Mouse (Mus musculus): Measurements from ENCODE around the gene Odf4.
A peak's percentile ranks its signal among the peaks of the same experiment; 100 is the strongest.
"Not testable (repeated sequence)": the region's sequence is repeated elsewhere in the genome, so short reads cannot be mapped to it uniquely, and the experiment has no call there.

The Odf4 gene

GRCm38 (mm10) chr11:68946001-68946400, 19.1 kb upstream of the Odf4 start:
- no peak for DNase-seq

- no peak for DNase-seq
Measured at GRCm38 (mm10) chr11:68945245-68945644, 18.4 kb upstream of the Odf4 start.

- no peak for DNase-seq
Measured at GRCm38 (mm10) chr11:68942731-68943130, 15.8 kb upstream of the Odf4 start.

DNA sequence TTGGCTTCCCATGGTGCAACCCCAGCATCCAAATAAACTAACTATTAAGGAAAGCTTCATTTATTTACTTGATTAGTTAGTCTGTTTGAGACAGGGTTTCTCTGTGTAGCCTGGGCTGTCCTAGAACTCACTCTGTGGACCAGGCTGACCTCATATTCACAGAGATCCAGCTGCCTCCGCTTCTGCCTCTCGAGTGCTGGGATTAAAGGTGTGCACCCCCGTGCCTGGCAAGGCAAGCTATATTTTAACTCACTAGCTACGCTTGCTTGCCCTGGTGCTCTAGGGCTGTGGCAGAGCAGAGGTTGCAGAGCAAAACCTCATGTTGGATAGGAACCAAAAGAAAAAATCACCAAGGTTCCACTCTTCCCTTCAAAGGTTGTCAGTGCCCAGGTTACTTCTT, 13.6 kb upstream of the Odf4 start:
- no peak for DNase-seq

GRCm38 (mm10) chr11:68939451-68940304, 12.8 kb upstream of the Odf4 start:
- peak; percentile 95 for DNase-seq

- not testable (repeated sequence) for DNase-seq
Measured at GRCm38 (mm10) chr11:68936951-68937350, 10.1 kb upstream of the Odf4 start.

GRCm38 (mm10) chr11:68933885-68934507, 7.1 kb upstream of the Odf4 start:
- DNase-seq, result no peak

- DNase-seq, result no peak
Measured at GRCm38 (mm10) chr11:68929947-68930346, 3.1 kb upstream of the Odf4 start.

- no peak for DNase-seq
Measured at GRCm38 (mm10) chr11:68924749-68925148, 2.1 kb downstream of the Odf4 start.

DNA sequence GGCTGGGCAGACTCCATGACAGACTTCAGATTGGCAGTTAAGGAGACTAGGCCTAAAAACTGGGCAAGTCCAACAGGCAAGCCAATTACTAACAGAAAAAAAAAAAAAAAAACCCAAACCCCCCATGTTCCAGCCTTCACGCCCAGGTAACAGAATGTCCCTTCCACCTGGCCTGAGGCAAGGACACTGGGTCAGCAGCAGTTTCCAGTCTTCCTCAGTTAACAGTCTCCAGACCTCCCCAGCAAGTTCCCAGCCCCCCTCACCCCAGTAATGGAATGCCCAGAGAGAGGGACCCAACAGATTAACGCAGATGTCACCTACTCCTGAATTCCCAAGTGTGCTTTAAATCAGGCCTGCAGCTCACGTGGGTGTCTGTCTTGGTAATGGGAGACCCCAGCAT, 3.7 kb downstream of the Odf4 start:
- DNase-seq, result no peak

DNA sequence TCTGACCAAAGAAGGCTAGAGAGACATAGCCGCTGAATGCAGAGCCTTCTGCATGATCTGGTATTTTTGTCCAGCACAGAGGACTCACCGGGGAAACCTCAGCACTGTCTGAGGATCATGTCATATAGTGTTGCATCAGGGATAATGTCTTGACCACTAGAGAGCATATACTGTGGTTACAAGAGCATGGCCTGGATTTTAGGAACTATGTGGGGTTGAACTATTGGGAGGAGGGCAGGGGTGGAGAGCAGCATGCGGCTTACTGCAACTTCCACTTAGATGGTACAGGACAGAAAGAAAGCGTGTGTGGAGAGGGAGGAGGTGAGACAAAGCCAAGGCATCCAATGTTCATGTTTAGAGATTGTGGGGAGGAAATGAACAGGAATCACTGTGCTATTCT, 12.3 kb downstream of the Odf4 start:
- DNase-seq, result no peak

DNA sequence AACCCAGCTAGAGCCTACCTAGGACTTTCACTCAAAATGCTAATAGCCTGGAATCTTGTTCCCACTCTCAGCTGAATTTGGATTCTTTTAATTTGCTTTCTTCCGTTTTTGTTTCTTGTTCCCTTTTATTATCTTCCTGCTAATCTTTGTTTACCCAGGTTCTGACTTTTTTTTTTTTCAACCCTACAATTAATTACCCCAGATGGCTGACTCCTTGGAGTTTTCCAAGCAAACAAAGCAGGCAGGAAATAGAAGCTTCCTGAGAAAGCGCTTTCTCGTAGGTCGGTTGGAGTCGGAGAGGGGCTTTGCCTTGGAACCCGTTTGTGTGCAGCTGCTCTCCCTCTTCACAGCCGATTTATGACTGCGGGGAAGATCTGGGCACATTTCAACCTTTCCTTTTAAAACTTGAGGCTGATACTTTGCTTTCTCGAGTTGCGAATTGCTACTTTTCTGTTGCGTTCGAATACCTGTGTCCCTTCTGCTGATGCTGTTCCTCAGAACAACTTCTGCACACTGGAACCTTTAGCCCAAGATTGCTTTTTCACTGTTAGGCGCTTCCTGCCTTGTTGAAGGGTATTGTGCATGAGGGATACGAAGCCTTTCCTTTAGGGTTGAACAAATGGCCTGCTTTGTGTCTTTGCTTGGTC, 15.2 kb downstream of the Odf4 start:
- DNase-seq, result no peak

DNA sequence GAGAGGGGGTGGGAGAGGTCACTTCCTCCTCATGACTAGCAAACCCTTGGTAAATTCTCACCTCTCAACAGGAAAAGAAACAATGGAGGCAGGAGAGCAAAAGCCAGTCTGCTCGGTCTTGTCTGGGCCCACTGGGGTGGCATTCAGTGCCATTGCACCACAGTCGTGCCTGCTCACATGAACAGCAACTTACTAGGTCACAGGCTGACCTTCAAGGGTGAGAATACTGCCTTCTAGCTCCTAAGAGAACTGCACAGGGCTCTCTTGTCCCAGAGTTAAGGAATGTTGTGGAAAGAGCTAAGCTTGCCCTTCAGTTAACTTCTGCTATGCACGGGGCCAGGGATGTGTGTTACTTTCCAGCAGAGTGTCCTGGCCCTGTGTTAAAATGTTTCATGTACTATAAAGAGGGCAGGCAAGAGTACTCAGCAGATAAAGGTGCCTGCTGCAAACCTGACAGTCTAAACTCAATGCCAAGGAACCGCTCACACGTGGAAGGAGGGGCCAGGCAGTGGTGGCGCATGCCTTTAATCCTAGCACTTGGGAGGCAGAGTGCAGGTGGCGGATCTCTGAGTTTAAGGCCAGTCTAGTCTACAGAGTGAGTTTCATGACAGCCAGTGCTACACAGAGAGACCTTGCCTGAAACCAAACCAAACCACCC, 17.9 kb downstream of the Odf4 start:
- DNase-seq, result no peak

- DNase-seq, result no peak
Measured at GRCm38 (mm10) chr11:68907251-68907650, 19.6 kb downstream of the Odf4 start.

DNA sequence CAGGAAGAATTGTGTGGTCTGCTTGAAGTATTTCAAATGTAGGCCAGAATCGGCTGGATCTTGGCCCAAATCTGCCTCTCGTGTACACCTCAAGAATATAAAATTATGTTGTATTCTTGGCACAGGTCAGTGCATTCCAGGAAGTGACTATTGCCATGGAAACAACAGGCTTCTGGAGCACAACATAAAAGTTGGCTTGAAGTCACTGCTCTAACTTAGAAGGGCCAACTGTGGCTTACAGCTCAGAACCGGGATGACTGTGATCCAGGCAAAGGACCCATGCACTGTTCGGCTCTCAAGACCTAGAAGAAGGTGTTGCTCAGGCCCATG, 20.5 kb downstream of the Odf4 start:
- no peak for DNase-seq

DNA sequence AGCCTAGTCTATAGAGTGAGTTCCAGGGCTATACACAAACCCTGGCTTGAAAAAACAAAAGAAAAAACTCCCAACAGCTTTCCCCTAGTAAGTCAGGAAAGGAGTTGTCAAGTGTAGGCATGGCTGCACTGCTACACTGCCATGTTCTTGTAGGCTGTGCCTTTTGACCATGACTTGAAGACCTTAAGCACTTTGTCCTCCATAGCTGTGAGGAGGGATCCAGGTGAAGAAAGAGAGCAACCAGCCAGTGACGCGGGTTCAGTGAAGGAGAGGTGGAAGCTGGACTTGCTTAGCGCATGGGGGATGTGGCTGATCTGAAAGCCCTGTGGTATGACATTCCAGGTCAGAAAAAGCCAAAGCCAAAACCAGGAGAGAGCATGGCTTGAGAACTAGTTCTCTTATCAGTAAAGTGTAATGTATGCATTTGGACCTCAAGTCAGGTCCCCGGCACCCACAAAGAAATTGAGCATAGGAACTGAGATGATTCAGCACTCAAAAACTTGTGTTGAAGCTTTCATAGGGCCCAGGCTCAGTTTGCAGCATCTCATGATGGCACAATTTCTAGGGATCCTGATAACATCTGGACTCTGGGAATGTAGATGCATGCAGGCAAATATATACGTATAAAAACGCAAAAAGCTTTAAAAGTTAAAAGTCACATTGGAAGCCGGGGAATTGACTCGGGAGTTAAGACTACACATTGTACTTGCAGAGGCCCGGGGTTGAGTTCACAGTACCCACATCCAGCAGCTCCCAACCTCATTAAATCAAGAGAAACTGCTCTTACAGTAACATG, 21.0 kb downstream of the Odf4 start:
- no peak for DNase-seq

DNA sequence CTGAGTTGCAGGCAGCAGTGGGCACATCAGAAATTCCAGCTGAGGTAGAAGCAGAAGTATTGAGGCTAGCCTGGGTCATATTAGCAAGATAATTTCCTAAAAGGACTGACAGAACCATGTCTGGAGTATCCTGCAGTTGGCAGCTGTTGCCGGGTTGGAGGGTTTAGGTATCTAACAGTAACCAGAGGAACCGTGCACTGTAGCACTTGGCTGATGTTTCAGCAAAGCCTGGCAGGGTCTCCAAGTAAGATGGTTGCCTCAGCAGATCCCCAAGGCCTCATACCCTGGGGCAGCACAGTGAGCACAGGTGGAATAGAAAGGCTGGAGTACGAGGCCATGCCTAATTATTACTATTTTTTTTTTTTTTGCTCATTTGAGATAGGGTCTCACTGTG, 21.7 kb downstream of the Odf4 start:
- no peak for DNase-seq

DNA sequence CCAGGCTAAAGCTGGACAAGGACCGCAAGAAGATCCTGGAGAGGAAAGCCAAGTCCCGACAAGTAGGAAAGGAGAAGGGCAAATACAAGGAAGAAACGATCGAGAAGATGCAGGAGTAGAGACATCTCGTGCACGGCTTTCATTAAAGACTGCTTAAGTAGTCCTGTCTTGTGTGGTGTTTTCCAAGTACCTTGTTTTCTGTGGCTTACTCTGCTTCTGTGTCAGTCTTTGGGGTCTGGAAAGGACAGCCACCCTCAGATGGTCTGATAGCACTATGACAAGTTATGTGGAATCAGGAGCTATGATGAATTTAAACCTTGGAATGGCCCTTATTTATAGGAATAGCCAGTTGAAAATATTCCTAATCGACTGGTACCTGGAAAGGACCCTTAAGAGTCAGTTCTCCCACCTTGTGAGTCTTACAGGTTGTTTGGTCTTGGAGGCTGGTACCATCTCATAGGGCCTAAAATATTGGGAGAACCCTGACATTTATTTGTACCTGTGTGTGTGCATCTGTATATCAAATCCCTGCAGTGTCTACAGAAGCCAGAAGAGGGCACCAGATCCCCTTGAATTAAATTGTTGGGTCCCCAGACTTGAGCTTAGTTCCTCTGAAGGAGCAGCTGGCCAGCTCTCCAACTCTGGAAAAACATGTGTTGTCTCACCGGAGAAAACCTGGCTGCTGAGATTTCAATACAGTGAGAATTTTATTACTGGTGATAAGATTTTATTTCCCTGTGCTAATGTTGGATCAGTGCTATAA, 22.3 kb downstream of the Odf4 start:
- DNase-seq, result peak; percentile 65

- no peak for DNase-seq
Measured at GRCm38 (mm10) chr11:68903775-68904174, 23.1 kb downstream of the Odf4 start.

DNA sequence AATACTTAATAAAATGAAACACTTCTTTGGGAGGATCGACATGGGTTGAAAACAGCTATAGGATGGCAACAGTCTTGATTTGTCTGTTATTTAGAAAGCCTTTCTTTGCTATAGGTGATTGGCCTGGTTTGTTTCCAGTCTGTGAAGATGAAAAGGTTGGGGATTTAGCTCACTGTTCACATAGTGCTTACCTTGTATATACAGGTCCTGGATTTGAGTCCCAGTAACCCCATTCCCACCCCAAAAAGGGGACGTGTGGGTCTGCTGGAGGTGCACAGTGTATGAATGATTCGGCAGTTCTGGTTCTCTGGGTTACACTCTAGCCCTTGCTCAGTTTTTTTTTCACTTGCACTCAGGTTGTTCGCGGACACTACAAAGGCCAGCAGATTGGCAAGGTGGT, 24.1 kb downstream of the Odf4 start:
- no peak for DNase-seq

DNA sequence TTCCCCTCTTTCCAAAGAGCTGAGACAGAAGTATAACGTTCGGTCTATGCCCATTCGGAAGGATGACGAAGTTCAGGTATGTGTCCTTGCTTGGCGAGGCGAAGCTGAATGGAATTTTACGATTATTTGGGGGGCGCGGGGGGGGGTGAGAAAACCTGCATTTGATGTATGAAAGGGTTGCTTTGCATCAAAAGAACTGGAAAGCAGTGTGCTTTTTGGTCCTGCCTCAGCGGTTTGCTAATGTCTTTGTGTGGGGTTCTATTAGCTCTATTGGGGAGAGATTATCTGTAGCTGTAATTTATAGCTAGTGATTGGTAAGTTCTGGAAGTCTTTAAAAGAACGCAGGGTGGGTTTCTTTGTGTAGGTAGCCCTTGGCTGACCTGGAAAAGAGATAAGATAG, 24.5 kb downstream of the Odf4 start:
- no peak for DNase-seq

- DNase-seq, result no peak
Measured at GRCm38 (mm10) chr11:68902047-68902364, 24.9 kb downstream of the Odf4 start.

Data from cerebellum, adult 9-11 months (tissue).